Mouse (Mus musculus) E14TG2a.4 (cell line): ENCODE results near the gene Preb.

Experiments
- CTCF ChIP-seq: conservative IDR thresholded peaks from 2 replicates; pipeline ENCODE4 v1.5.1; 2014; ENCODE audit warnings: low read length
- NANOG ChIP-seq: IDR thresholded peaks from 2 replicates; pipeline ENCODE4 v1.6.1; 2014; ENCODE audit warnings: borderline replicate concordance, low read length, mixed read lengths
- POU5F1 ChIP-seq: IDR thresholded peaks from 2 replicates; pipeline ENCODE4 v1.6.1; 2014; ENCODE audit warnings: low read length, borderline replicate concordance

DNA sequence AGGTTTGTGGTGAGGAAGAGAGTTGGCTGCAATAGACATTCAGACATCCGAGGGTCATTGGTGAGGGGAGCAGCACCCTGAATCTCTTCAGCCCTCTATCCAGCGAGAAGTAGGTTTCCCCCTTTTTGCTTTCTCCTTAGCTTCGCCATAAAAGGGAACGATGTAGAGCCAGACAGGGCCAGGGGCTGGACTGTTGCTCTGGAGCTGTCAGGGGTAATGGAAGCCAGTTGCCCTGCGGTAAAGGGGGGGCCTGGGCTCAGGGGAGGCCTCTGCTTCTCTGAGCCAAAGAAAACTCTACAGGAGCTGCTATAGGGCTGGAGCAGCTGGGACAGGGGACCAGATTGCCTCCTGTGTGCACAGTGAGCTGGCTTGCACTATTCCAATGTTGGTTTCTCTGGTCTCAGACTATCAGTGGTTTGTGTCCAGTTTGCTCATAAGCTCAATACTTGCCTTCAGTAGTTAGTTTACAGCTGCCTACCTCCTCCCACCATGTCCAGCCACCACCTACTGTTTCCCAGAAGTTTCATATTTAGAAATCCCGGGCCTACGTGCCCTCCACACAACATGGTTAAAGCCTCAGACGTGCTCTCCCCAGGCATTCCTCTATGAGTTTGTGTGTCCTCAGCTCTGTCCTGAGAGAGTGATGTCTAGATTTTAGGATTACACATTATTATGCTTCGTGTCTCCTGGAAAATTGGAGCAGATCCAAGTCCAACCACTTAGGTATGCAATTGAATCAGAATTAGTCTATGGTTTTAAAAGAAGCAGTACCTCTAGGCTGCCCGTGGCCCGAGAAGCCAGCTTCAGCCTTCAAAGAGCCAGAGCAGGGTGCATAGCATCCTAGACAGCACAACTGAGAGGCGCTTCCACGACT lies 51.5 kb downstream of the Preb start:
- TF ChIP-seq CTCF (no peak), POU5F1 (no peak), NANOG (no peak)
